Mouse (Mus musculus) midbrain, embryonic 10.5 days (tissue): ENCODE results near the gene Efcab8. TPM values are rescaled to one million over a fixed set of nuclear protein-coding genes. Genes with fewer than 3 reads are reported as not detected.

Experiments used
- DNase-seq: peaks from one replicate; pipeline ENCODE4 v3.0.0-alpha.2; 2017; ENCODE audit warnings: low spot score
- H3K27ac ChIP-seq: fragments of 300-500 bp; sonication (generic); replicated peaks from 2 replicates; pipeline ENCODE4 v1.5.1; 2016; ENCODE audit warnings: mild to moderate bottlenecking
- H3K27me3 ChIP-seq: fragments of 300-500 bp; sonication (generic); 2 replicates; pipeline ENCODE4 v1.6.1; 2016; ENCODE audit warnings: low read depth, mild to moderate bottlenecking; ENCODE audit not compliant: poor library complexity, severe bottlenecking
- H3K36me3 ChIP-seq: fragments of 300-500 bp; sonication (generic); 2 replicates; pipeline ENCODE4 v1.6.1; 2016; ENCODE audit warnings: mild to moderate bottlenecking, moderate library complexity
- H3K4me1 ChIP-seq: fragments of 300-500 bp; sonication (generic); 2 replicates; pipeline ENCODE4 v1.6.1; 2016
- H3K4me3 ChIP-seq: fragments of 300-500 bp; sonication (generic); 2 replicates; pipeline ENCODE4 v1.5.1; 2016; ENCODE audit warnings: mild to moderate bottlenecking, moderate library complexity
- H3K9me3 ChIP-seq: fragments of 300-500 bp; sonication (generic); replicated peaks from 2 replicates; pipeline ENCODE4 v1.6.1; 2016; ENCODE audit warnings: mild to moderate bottlenecking
- WGBS: fragments of 180-500 bp; shearing (Covaris S2); methylation state at CpG from one replicate; pipeline ENCODE4 v1.1.7; 2016; 5-methylcytosine and 5-hydroxymethylcytosine counted together
- polyA plus RNA-seq: library from polyadenylated mRNA; unstranded; fragments of >200 nt; fragmentation: Nextera tagmentation; extraction: Ambion mirVana; gene quantifications from 2 replicates; pipeline ENCODE4 v1.2.1, GENCODE M21; 2016

Efcab8 gene
- polyA plus RNA-seq, 1 experiment from 2014 or later, result not detected

DNA sequence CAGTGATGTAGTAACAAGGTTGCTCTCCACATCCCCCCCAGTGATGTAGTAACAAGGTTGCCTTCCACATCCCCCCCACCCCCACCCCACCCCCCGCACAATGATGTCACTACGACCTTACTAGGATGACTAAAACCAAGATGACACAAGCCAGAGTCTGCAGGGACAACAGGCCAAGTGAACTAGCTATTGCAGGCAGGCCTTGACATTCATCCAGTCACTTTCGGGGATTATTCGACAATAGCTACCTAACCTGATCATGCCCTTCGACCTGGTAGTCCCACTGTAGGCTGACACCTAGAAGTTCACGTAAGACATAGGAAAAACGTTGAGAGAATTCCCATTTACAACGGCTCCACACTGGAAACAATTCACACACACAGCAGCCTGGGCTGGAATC, 53.6 kb downstream of the Efcab8 start:
- Histone ChIP-seq H3K9me3 (no peaks in the 10 kb centered on the region), H3K4me1 (peaks cover 12% of the 10 kb centered on the region), H3K36me3 (no peaks in the 10 kb centered on the region), H3K27ac (no peak overlapping the region), H3K4me3 (no peak overlapping the region), H3K27me3 (no peaks in the 10 kb centered on the region)
- DNase-seq, result no peak
- WGBS, result 91% methylated on average over 8 of the region's 8 CpGs

DNA sequence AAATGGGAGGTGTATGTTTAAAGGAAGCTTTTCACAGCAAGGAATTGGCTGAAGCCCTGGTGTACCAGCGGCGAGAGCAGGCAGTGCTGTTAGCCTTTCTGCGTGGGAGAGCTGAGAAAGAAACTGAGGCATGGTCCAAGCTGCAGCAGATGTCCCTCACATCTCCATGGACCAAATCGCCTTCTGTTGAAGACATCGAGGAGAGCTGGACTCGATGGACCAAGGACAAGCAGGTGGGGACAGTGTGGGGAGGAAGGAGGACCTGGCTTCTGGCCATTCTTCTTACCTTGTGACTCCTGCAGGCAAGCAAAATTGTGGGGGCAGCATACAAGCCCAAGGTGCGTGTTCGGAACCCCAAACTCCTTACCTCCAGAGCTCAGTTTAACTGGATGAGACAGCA, 63.1 kb downstream of the Efcab8 start:
- WGBS, result 84% methylated on average over 8 of the region's 8 CpGs
- no peak overlapping the region for H3K27ac ChIP-seq
- no peaks in the 10 kb centered on the region for H3K4me1 ChIP-seq
- H3K36me3 ChIP-seq, result no peaks in the 10 kb centered on the region
- H3K9me3 ChIP-seq, result no peaks in the 10 kb centered on the region
- DNase-seq, result no peak
- H3K27me3 ChIP-seq, result no peaks in the 10 kb centered on the region
- no peak overlapping the region for H3K4me3 ChIP-seq

GRCm38 (mm10) chr2:153848389-153848788, 68.7 kb downstream of the Efcab8 start:
- Histone ChIP-seq H3K27me3 (no peaks in the 10 kb centered on the region; the same call in 1 of the 2 replicates), H3K4me1 (peaks cover 6% of the 10 kb centered on the region), H3K36me3 (no peaks in the 10 kb centered on the region), H3K27ac (no peak overlapping the region), H3K4me3 (no peak overlapping the region), H3K9me3 (no peaks in the 10 kb centered on the region)
- no peak for DNase-seq
- WGBS, result 84% methylated on average over 3 of the region's 3 CpGs

DNA sequence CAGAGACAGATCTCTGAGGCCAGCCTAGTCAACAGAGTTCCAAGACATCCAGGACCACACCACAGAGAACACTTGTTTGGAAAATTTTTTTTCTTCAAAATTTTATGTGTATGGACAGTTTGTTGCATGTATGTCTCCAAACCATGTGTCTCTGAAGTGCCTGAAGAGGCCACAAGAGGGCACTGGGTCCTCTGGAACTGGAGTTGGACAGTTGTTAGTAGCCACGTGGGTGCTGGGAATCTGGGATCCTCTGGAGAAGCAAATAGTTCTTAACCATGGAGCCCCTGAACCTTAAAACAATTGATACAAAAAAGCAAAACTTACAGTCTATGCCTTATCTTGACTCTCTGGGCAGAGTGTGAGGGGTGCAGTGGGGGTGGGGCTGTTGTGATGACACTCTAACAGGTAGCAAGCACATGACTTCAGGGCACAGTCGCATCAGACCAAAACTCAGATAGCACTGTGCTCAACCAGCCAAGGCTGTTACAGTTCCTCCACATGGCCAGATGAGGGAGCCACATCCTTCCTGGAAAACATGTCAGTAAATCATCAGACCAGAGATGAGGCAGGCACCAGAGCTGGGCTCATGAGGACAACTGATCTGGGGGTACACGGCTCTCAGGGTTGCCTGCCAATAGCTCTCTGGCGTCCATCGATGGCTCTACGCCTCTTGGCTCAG, 70.8 kb downstream of the Efcab8 start:
- H3K9me3 ChIP-seq, result no peaks in the 10 kb centered on the region
- WGBS, result 80% methylated on average over 6 of the region's 6 CpGs
- H3K4me3 ChIP-seq, result no peak overlapping the region
- H3K36me3 ChIP-seq, result no peaks in the 10 kb centered on the region
- H3K4me1 ChIP-seq, result peaks cover 15% of the 10 kb centered on the region
- H3K27me3 ChIP-seq, result peaks cover 19% of the 10 kb centered on the region
- H3K27ac ChIP-seq, result no peak overlapping the region
- no peak for DNase-seq

GRCm38 (mm10) chr2:153851030-153851360, 71.3 kb downstream of the Efcab8 start:
- WGBS, result 60% methylated on average over 4 of the region's 4 CpGs
- H3K27ac ChIP-seq, result no peak overlapping the region
- peak; percentile 37 for DNase-seq

GRCm38 (mm10) chr2:153853544-153853943, 73.8 kb downstream of the Efcab8 start:
- H3K27me3 ChIP-seq, result peaks cover 34% of the 10 kb centered on the region
- peaks cover 15% of the 10 kb centered on the region for H3K4me1 ChIP-seq
- H3K4me3 ChIP-seq, result no peak overlapping the region
- peak; percentile 41 for DNase-seq
- peaks cover 3% of the 10 kb centered on the region; the same call in 1 of the 2 replicates for H3K9me3 ChIP-seq
- WGBS, result 2% methylated on average over 5 of the region's 5 CpGs
- peak overlapping the region; percentile 52 for H3K27ac ChIP-seq
- H3K36me3 ChIP-seq, result no peaks in the 10 kb centered on the region

More at GRCm38 (mm10) chr2:153851030-153851360, 71.3 kb downstream of the Efcab8 start:
- peaks cover 15% of the 10 kb centered on the region for H3K4me1 ChIP-seq
- no peaks in the 10 kb centered on the region for H3K9me3 ChIP-seq
- H3K27me3 ChIP-seq, result peaks cover 24% of the 10 kb centered on the region
- H3K4me3 ChIP-seq, result no peak overlapping the region
- no peaks in the 10 kb centered on the region for H3K36me3 ChIP-seq

DNA sequence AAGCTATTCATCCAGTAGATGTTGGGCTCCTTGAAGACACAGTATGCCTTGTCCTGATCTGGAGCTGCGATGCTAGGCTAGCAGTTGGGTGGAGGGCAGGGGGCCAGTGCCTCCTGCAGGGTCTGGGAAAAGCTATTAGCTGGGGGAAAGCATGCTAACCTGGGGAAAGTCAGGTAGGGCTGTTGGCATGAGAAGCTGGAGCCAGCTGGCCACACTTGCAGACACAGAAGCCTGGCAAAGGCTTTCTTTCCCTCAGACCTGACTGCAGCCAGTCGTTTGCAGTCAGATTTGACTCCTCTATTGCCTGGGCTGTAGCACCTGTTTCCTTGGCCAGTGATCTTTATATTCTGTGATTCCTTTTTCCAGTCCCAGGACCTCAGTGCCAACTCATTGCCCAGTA, 79.8 kb downstream of the Efcab8 start:
- DNase-seq, result no peak
- Histone ChIP-seq H3K27me3 (peaks cover 24% of the 10 kb centered on the region), H3K9me3 (peaks cover 3% of the 10 kb centered on the region; the same call in 1 of the 2 replicates), H3K4me1 (no peaks in the 10 kb centered on the region), H3K36me3 (no peaks in the 10 kb centered on the region), H3K4me3 (no peak overlapping the region), H3K27ac (no peak overlapping the region)
- 80% methylated on average over 2 of the region's 2 CpGs for WGBS

- whole genome bisulfite sequencing, result 93% methylated on average over 11 of the region's 11 CpGs
- peaks cover 16% of the 10 kb centered on the region for H3K27me3 ChIP-seq
- H3K36me3 ChIP-seq, result no peaks in the 10 kb centered on the region
- peaks cover 3% of the 10 kb centered on the region; the same call in 1 of the 2 replicates for H3K9me3 ChIP-seq
- H3K27ac ChIP-seq, result no peak overlapping the region
- no peak overlapping the region for H3K4me3 ChIP-seq
- H3K4me1 ChIP-seq, result no peaks in the 10 kb centered on the region
- DNase-seq, result no peak
Measured at GRCm38 (mm10) chr2:153860315-153860714, 80.6 kb downstream of the Efcab8 start.

DNA sequence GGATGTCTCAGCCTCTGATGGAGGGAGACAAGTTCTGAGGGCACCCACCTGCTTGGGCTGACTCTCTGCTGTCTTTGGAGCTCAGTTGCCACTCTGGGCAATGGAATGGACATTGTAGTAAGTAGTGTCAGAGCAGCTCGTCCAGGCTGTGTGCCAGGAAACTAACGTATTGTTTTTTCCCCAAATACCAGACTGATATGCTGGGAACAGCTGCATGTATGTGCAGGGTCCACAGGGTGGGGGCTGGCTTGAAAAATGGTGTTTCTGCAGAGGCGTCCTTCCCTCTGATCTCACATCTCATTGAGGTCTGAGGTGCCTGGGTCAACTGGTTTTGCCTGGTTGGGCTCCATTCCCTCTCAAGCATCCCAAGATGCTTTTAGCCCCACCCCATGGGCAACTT, 81.0 kb downstream of the Efcab8 start:
- no peak for DNase-seq
- peaks cover 3% of the 10 kb centered on the region; the same call in 1 of the 2 replicates for H3K9me3 ChIP-seq
- H3K27ac ChIP-seq, result no peak overlapping the region
- 84% methylated on average over 3 of the region's 3 CpGs for WGBS
- H3K27me3 ChIP-seq, result peaks cover 12% of the 10 kb centered on the region; the same call in 1 of the 2 replicates
- H3K4me3 ChIP-seq, result no peak overlapping the region
- H3K4me1 ChIP-seq, result no peaks in the 10 kb centered on the region
- no peaks in the 10 kb centered on the region for H3K36me3 ChIP-seq

DNA sequence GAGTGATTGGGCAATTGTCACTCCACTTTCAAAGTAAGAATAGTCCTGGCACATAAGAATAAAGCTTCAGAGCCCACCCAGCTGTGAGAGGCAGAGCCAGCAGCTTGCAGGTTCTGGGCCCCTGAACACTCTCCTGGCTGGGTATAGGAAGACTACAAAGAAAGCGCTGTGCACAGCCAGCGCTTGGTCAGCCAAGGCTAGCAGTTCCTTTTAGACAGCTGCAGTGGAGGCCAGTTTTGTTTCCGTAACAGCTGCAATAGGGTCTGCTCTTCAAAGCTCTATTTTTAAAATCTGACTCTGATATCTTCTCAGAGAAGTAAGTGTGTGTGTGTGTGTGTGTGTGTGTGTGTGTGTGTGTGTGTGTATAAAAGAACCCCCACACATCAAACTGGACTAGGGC, 82.2 kb downstream of the Efcab8 start:
- H3K9me3 ChIP-seq, result peaks cover 3% of the 10 kb centered on the region; the same call in 1 of the 2 replicates
- H3K27me3 ChIP-seq, result 0 out of 2 replicates have a peak, but pooled peaks cover 3% of the 10 kb centered on the region
- H3K27ac ChIP-seq, result no peak overlapping the region
- no peaks in the 10 kb centered on the region for H3K4me1 ChIP-seq
- WGBS, result 68% methylated on average over 3 of the region's 3 CpGs
- H3K4me3 ChIP-seq, result no peak overlapping the region
- no peaks in the 10 kb centered on the region for H3K36me3 ChIP-seq
- DNase-seq, result no peak

GRCm38 (mm10) chr2:153870984-153871383, 91.3 kb downstream of the Efcab8 start, which contains the start of gene Sun5:
Gene Sun5, minus strand, starts transcription at chr2:153871084.
- H3K4me1 ChIP-seq, result no peaks in the 10 kb centered on the region
- no peak within 1 kb of the TSS for H3K27ac ChIP-seq
- H3K27me3 ChIP-seq, result no peaks in the 10 kb centered on the region
- no peaks in the 10 kb centered on the region for H3K9me3 ChIP-seq
- DNase-seq, result no peak
- no peak within 1 kb of the TSS for H3K4me3 ChIP-seq
- no peaks in the 10 kb centered on the region for H3K36me3 ChIP-seq
- WGBS, result 85% methylated on average over 4 of the region's 4 CpGs

DNA sequence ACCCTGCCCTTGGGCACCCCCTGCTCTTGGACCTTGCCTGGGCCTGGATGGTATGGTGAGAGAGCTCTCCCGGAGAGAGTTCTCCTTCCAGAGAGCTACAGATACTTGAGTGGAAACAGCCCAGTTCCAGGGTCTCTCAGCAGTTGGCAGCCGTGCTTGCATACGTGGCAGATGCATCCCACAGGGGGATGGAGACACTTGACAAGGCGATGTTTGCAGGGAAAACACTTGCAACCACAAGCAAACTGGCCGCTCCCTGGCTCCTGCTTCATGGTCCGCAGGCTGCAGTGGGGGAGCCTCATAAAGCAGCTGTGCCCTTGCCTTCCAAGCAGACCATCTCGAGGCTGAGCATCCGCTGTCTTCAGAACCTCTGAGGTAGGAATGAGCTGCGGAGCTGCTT, 95.0 kb downstream of the Efcab8 start, which contains the start of gene Bpifb2:
Bpifb2 (plus strand) TSS at position 301 of the 400 bp plus-strand sequence.
- Histone ChIP-seq H3K27ac (no peak within 1 kb of the TSS), H3K4me1 (no peaks in the 10 kb centered on the region), H3K27me3 (no peaks in the 10 kb centered on the region), H3K4me3 (no peak within 1 kb of the TSS), H3K9me3 (no peaks in the 10 kb centered on the region), H3K36me3 (no peaks in the 10 kb centered on the region)
- no peak for DNase-seq
- WGBS, result 78% methylated on average over 9 of the region's 9 CpGs
